Mouse (Mus musculus): ENCODE data around the gene Rgs9bp.

DNA sequence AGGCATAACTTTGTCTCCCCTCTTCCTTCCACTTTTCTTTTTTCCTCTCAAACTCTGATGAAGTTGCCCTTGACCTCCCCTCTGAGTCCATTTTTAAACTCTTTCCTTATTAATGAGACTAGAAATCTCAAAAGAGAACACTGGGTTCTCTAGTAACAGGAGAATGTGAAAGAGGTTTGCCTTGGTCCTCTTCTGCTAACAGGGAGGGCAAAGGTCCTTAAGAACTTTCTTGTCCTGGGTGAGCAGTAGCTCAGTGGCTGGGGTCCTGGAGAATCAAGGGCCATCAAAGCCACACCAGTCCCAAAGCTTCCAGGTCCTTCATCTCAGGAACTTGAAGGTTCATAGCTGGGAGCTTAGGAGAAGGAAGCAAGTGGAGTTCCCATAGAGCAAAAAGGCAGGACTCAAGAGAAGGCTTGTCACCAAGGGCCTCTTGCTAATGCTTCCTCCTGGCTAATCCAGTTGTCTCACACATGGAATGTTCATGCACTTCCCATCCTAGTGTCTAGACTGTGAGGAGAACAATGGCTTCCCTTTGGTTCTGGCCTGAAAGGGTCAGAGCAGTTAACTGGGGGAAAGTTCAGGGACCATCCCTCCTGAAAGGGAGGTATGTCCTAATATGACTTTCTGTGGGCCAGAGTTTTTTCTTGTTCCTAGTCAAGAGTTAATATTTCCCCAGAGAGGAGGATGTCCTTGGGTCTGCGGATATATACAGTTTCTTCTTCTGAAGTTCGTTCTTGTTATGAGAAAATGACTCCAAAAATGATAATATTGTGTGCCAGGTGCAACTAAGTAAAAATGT, 21.1 kb downstream of the Rgs9bp start:
- no peak for TF ChIP-seq HCFC1 (IDR thresholded peaks at IDR 0.05; ENCODE audit: borderline replicate concordance, insufficient read depth, low read length)
- no peak for TF ChIP-seq ZNF384 (IDR thresholded peaks at IDR 0.05; ENCODE audit: low read depth, low read length)
- TF ChIP-seq ZC3H11A (IDR thresholded peaks at IDR 0.05; ENCODE audit: borderline replicate concordance, low read depth, low read length) = no peak
- no peak for TF ChIP-seq MAFK (IDR thresholded peaks at IDR 0.05; ENCODE audit: insufficient read depth, low read depth, low read length)
- TF ChIP-seq CHD2 (IDR thresholded peaks at IDR 0.05; ENCODE audit: low read depth, low read length) = no peak
